Mouse (Mus musculus) layer of hippocampus, adult 18-20 months (tissue): ENCODE measurements at regions not wholly inside any gene's neighbourhood (a gene's known extent, or its start where the extent isn't known, plus 50 kb on each side); places are given as distances from the start of the nearest gene placed in this dataset.
A peak's percentile ranks its signal among the peaks of the same experiment; 100 is the strongest.

Experiments used
- DNase-seq, 2 experiments: peaks; one replicate each; pipeline ENCODE4 v3.0.0; 2022; ENCODE audit warnings: low spot score in 2 of 2

GRCm38 (mm10) chr11:63481676-63482310 is 353.0 kb downstream of the Pmp22 start:
- no peak for DNase-seq

- no peak for DNase-seq
Measured at GRCm38 (mm10) chr11:63482593-63482992, 353.8 kb downstream of the Pmp22 start.

GRCm38 (mm10) chr11:63487203-63487602 is 358.4 kb downstream of the Pmp22 start:
- no peak for DNase-seq

- DNase-seq: peak in 1 of 2 experiments; percentile 29
Measured at GRCm38 (mm10) chr11:63502181-63502580, 373.4 kb downstream of the Pmp22 start.

GRCm38 (mm10) chr11:63507387-63507786 is 378.6 kb downstream of the Pmp22 start:
- no peak for DNase-seq

- DNase-seq: no peak
Measured at GRCm38 (mm10) chr11:63508727-63509126, 379.9 kb downstream of the Pmp22 start.

- DNase-seq: no peak
Measured at GRCm38 (mm10) chr11:63510611-63511010, 381.8 kb downstream of the Pmp22 start.

- DNase-seq: no peak
Measured at GRCm38 (mm10) chr11:63514615-63515014, 385.8 kb downstream of the Pmp22 start.

GRCm38 (mm10) chr11:63518847-63519246 is 390.1 kb downstream of the Pmp22 start:
- peak in 1 of 2 experiments; percentile 39 for DNase-seq

- peak in 1 of 2 experiments; percentile 21 for DNase-seq
Measured at GRCm38 (mm10) chr11:63524254-63524653, 395.5 kb downstream of the Pmp22 start.

- DNase-seq: no peak
Measured at GRCm38 (mm10) chr11:63525431-63525830, 396.6 kb downstream of the Pmp22 start.

GRCm38 (mm10) chr11:63525956-63526355 is 396.1 kb downstream of the Hs3st3b1 start:
- no peak for DNase-seq

- no peak for DNase-seq
Measured at GRCm38 (mm10) chr11:63532752-63533151, 389.3 kb downstream of the Hs3st3b1 start.

- DNase-seq: no peak
Measured at GRCm38 (mm10) chr11:63533555-63534200, 388.4 kb downstream of the Hs3st3b1 start.

GRCm38 (mm10) chr11:63537693-63538092 is 384.4 kb downstream of the Hs3st3b1 start:
- no peak for DNase-seq

- no peak for DNase-seq
Measured at GRCm38 (mm10) chr11:63543971-63544696, 378.0 kb downstream of the Hs3st3b1 start.

- DNase-seq: no peak
Measured at GRCm38 (mm10) chr11:63545516-63545915, 376.6 kb downstream of the Hs3st3b1 start.

GRCm38 (mm10) chr11:63560466-63560865 is 361.6 kb downstream of the Hs3st3b1 start:
- no peak for DNase-seq

GRCm38 (mm10) chr11:63562696-63563095 is 359.4 kb downstream of the Hs3st3b1 start:
- no peak for DNase-seq

GRCm38 (mm10) chr11:63565471-63566232 is 356.4 kb downstream of the Hs3st3b1 start:
- DNase-seq: no peak

GRCm38 (mm10) chr11:63569785-63570479 is 352.2 kb downstream of the Hs3st3b1 start:
- no peak for DNase-seq
